Mouse (Mus musculus) olfactory bulb, adult 2 months (tissue): ENCODE results near the gene Olfr750.

Experiments
- CTCF ChIP-seq: fragments of 200-500 bp; IDR thresholded peaks from 2 replicates; pipeline ENCODE4 v1.5.1; 2012; ENCODE audit warnings: low read depth, mild to moderate bottlenecking, low read length, moderate library complexity; ENCODE audit not compliant: insufficient read depth
- POLR2A ChIP-seq: fragments of 200-500 bp; IDR thresholded peaks from 2 replicates; pipeline ENCODE4 v1.6.1; 2012; ENCODE audit warnings: mild to moderate bottlenecking, low read depth, low read length, moderate library complexity; ENCODE audit not compliant: insufficient read depth

DNA sequence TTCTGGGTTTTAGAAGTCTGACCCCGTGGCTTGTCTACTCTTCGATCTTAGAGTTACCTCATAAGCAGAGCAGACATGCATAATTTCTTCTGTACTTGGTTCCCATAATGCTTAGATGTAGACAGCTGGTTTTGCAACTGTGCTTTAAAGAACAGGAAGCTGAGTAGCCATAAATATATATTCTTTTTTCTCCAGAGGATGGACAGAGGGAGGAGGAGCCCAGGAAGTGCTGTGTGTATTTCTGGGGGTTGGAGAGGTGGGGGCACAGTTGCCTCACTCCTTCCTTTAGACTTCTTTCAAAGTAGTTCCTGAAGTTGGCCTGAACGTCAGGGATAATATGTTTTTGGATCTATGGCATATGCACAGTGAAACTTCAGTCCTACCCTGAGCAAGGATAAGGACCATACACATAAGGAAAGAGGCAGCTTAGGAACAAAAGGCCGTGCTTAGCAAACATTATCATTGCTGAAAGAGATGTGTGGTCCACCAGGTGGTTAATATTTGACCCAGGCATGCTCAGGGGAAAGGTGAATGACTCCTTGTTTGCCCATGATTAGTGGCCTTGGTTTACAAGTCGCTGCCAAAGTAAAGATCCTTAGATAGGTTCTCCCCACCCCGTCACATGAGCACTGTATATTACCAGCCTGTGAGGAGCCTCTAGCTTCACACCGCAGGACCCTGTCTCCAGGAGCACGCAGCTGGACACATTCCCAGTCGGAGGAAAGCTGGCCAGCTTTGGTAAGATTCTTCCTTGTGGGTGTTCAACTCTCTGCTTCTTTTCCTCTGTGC lies 21.7 kb upstream of the Olfr750 start:
- TF ChIP-seq POLR2A: no peak
- TF ChIP-seq CTCF: no peak
